Mouse (Mus musculus) embryonic fibroblast, embryonic 13.5 days (primary cell): Measurements from ENCODE around the gene Tmem127.

Experiments
- CTCF ChIP-seq: IDR thresholded peaks from 2 replicates; pipeline ENCODE4 v1.5.1; 2011; ENCODE audit warnings: mild to moderate bottlenecking, control low read depth, low read length, moderate library complexity, borderline replicate concordance; ENCODE audit not compliant: insufficient read depth
- POLR2A ChIP-seq: IDR thresholded peaks from 2 replicates; pipeline ENCODE4 v1.6.1; 2011; ENCODE audit warnings: low read depth, mild to moderate bottlenecking, control low read depth, low read length, moderate library complexity

DNA sequence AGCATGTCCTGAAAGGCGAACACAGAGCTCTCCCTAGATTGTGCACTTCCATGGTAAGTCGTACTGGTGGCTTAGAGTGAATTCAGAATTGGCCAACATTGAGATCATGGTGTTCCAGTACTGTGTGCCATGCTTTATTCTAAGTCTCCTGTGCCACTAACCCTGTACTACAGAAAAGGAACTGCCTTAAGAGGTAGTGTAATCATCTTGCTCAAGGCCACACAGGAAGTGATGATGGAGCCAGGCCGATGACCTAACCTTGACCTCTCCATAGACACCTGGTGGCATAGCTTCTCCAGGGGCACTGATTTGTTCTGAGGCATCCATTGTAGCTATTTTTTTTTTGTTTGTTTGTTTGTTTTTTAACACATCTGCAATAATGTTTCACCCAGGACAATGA, 54.2 kb downstream of the Tmem127 start:
- TF ChIP-seq CTCF (no peak), POLR2A (no peak)
